Mouse (Mus musculus): Measurements from ENCODE around the gene Hpcal1.

Hpcal1 gene

DNA sequence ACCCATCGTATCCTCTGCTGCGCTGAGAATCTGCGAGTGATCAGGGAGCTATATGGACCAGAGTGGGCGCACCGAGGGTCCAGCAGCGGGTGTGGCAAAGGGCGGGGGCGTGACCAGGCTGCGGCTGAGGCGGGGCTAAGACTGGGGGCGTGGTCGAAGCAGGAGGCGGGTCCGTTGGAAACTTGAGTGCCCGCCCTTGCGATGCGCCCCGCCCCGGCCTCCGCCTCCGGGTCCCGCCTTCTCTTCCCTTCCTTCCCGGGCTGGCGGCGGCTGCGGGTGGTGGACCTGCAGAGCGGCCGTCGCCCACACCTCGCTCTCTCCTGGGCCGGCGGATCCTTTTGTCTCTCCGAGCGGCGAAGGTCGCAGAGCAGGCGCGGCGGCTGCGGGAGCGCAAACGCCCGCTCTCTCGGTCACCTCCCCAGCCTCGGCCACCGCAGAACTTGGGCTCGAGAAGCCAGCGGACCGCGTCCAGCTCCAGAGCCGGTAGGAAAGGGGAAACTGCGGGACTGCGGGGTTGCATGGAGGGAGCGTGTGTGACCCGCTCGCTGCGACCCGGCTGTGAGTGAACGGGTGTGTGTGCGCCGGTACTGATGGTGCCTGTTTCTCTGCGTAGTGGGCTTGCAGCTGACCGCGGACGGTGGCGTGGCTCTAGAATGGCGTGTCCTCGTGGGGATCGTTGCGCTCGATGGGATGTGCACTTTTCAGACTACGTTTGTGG lies at the start of gene Hpcal1:
TSS of gene Hpcal1 (plus strand) at position 293 of the 718 bp plus-strand sequence.
- DNase-seq (ENCODE audit: inconsistent ontology term), result peak; percentile 95

DNA sequence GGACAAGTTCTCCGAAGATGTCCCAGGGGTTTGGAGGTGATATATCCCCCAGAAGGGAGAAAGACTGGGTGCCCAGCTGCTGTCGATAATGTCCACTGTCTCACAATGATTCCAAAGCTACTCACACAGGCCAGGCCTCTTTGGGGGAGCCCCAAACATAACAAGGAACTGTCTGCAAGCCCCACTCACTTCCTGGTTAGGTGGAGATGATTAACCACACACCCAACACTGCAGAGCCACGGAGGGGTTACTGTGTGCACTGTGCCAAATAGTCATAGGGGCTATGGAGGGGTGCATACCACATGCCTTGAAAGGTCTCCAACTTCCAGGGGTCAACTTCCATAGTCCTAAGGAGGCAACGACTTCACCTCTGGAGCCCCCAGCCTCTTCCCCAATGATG lies 49.4 kb upstream of the Hpcal1 start:
- no peak for DNase-seq (ENCODE audit: inconsistent ontology term)

DNA sequence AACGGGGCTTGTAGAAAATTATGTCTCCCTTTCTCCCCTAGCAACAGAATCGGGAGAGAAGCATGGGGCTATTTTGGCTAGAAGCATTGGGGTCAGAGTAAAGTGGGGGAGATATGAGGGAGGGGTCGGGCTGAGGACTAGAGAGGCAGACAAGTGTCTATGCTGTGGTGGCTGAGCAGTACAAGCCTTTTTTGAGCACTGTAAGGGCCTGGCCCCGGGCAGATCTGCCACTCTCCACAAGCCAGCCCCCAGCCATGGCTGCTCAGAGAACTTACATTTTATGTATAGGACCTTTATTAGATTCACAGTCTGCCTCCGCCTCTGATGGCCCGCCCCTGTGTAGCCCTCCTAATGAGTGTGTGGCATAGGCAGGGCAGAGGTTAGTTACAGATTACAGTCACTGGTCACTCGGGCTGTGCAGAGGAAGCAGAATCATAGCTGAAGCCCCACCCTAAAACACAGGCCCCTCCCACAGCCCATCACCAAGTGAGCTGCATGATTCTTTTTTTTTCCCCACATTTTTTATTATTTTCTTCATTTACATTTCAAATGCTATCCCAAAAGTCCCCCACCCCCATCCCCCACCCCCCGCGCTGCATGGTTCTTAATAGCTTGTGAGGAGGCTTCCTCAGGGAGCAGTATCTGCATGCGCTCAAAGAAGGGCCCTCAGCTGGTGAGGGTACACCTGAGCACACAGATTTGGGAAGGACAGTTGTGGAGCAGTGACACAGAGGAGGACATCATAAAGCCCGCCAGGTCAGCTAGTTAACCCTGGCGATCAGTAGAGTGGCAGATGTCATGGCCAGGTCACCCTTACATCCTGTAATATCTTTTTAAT lies 46.1 kb upstream of the Hpcal1 start:
- no peak for DNase-seq (ENCODE audit: inconsistent ontology term)

DNA sequence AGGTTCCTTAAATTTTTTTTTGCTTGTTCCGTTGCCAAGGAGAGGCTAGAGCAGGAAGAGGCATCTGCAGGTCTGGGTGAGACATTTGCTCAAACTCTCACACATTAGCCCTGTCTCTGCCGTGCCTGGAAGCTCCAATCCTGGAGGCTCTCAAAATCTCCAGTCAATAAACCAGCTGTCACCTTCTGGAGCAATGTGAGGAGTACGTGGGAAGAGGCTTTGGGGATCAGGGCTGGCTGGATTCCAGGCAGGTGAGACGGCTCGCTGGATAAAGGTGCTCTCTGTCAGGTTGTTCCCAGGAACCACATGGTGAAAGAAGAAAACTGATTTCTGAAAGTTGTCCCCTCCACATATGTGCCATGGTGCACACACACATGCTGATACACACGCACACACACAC lies 44.2 kb upstream of the Hpcal1 start:
- DNase-seq (ENCODE audit: inconsistent ontology term), result no peak

DNA sequence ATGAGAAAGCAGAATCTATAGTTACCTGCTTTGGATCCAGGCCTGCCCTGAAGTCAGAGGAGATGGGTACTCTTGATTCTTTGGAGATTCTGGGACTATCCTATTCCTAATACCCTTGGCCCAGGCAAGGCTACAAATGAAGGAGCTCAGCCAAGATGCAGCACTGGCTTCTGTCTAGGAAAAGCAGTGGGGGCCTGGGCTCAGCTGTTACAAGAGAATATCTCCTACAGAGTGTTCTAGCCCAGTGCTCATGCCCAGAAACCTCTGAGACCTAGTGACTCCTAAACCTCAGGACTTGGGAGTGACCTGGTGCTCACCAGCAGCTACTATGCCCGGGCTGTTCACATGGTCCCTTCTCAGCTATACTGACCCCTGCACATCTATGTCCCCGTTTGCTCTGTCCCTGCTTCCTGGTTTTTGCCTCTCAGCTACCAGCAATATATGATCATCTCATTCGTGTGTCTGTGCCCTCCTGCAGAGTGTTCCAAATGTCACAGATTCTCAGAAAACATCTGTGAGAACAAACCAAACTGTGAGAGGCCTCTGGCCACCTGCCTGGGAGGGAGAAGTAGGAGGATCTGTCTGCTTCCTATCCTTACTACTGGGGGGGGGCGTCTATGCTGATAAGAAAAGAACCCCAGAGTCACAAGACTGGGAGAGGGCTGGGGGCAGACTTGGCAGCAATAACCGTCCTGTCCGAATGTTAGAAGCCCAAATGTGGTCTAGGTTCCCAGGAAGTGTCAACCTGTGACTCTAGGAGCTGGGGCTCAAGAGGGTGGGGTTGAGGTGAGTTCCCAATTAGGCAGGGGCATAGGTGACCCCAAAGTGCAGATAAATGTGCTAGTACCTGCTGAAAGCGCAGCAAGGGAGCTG lies 39.2 kb upstream of the Hpcal1 start:
- DNase-seq (ENCODE audit: inconsistent ontology term), result no peak

DNA sequence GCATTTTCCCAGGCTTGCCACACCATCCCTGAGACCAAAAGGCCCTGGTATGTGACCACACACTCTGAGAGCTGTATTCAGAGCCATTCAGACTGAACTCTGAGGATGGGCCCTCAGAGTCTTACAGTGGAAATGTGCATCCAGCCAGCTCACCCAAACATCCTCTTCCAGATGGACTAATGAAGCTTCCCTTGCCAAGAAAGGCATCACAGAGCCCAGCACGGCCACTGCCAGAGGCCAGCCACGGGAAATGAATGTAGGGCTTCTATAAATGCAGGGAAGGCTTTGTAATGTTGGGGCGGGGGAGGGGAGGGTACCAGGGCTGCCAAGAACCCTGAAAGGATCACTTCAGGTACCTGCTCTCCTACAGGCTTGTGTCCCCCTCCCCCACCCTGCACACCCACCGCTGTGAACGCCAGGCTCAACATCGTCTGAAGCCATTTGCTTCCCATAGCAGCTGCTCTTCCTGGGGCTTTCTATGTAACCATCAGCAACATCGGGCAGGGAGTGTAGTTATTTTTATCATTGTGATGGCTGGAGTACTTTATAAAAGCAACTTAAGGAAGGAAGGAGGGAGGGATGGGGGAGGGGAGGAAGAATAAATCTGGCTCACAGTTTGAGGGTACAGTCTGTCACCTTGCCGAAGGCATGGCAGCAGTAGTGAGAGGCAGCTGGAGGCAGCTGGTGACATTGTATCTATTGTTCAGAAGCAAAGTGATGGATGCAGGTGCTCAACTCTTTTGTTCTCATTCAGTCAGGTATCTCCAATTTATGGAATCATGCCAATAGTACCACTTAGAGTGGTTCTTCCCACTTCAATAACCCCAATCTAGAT lies 38.2 kb upstream of the Hpcal1 start:
- peak; percentile 94 for DNase-seq (ENCODE audit: inconsistent ontology term)

DNA sequence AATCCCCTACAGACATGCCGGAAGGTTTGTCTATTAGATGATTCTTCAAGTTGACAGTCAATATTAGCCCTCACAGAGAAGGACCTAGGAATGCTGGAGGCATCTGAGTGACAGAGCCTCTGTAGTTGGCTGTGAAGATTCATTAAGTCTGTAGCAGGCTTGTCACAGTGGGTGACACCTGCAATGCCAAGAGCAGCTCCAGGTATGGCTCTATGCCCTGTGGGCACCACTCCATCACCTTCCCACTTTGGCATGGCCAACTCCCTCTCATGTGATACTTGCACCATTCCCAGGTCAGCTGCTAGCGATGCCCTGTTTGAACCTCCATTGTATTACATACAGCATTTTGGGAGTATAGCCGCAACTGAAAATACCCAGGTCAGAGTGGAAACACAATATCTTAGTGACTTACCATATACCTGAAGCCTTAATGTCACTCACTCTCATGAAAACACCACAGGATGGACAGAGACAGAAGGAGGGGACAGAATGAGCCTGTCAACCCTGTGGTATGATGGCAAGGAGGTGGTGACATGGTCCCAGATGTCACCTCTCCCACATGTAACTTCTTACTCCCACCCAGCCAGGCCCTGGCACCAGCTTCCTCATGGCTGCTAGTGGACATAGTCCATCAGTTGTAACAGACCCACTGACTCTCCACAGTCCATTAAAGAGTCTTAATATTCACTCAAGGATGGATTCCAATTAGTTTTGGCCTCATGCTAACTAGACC lies 37.4 kb upstream of the Hpcal1 start:
- no peak for DNase-seq (ENCODE audit: inconsistent ontology term)

DNA sequence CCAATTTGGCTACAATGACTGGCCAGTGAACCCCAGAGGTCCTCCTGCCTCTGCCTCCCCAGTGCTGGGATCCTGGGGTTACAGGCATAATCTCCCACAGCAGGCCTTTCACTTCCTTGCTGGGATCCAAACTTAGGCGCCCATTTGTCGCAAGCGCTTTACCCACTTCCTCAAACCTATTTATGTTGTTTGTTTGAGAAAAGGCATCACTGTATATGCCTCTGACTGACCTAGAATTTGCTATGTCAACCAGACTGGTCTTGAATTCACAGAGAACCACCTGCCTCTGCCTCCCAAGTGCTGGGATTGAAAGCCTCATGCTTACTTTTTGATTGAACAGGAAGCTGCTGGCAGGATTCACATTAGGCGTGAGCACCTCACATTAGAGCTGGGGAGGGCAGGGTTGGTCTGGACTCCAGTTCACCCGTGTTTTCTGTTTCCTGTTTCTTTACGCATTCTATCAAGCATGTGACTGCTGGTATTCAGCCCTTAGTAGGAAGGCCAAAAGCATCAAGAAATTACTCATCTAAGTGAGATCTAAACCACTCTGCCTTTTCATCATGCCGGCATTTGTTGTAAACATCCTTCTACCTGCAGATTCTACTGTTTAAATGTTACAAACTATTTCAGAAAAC lies 33.0 kb upstream of the Hpcal1 start:
- DNase-seq (ENCODE audit: inconsistent ontology term), result no peak

DNA sequence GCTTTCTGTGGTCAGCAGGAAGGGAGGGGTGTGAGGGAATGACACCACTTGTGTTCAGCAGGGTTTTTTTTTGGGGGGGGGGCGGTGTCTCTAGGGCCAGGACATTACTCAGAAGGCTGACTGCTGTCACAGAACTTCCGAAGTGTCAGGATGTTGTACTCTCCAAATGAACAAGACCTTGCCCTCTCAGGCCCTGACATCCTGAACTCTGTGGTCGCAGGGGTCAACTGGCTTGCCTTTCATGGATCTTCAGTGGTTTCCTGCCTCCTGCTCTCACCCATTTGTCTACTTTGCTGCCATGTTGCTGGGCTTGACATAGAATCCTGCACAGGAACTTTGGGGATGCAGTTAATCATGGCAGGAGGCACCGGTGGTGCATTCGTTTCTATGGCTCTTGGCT lies 32.1 kb upstream of the Hpcal1 start:
- no peak for DNase-seq (ENCODE audit: inconsistent ontology term)

DNA sequence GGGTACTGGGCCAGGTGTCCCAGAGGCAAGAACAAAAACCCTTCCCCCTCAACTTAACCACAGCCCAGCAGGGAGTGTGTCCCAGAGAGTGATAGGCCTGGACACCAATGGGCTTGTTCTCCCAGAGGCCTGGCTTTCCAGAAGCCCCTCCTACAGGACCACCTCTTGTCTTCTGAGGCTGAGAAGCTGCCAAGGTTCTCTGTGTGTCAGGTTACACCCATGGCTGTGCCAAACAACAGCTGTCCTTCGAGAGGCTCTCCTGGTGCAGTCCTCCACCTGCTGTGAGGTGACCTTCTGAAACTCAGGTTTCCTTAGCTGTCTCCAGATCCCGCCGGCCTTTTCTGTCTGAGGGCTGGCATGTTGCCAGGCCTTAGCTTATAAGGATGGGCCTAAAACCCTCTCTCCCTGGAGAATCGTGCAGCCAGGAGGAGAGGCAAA lies 29.2 kb upstream of the Hpcal1 start:
- peak; percentile 64 for DNase-seq (ENCODE audit: inconsistent ontology term)

DNA sequence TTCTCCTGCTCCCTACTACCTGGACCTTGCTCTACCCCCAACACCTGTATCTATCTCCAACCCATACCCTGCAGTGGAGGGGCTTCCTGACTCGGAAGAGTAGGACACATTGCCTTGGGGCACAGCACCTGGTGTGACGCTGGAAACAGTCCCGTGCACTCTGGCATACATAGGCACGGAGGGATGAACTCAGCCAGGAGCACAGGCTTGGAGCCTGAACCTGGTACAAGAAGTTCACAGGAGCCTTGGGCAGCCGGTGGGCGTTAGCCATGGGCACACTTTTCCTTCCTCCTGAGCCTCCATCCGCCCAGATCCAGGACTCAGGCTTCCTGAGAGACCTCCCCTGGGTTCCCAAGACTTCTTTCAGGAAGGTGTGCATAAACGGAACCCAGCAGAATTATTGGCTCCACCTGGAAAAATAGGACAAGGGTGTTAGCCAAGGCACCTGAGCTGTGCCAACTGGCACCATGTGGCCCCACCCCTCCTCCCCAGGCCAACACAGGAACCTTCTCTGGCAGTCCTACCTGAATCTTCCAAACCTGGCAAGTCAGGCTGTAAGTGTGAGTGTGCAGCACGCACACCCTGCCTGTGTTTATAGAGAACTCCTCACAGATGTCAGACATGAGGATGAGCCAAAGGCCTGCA lies 26.5 kb upstream of the Hpcal1 start:
- no peak for DNase-seq (ENCODE audit: inconsistent ontology term)

DNA sequence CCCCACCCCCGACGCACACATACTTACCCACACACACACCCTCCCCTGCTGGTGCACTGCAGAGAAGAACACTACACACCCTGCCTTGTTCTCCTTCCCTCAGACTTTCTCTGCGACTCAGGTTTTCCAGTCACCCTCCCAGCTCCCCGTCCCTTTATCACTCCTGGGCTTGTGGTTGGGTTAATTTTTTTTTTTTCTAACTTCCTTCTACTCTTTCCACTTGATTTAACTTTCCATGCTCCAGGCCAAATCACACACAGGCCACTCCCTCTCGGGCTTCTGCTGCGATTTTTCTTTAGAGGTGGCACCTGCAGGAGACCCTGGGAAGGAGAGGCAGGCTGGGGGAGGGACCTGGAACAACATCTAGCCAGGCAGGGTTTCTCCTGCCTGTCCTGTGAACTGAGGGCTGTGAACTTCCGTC lies 24.7 kb upstream of the Hpcal1 start:
- peak; percentile 61 for DNase-seq (ENCODE audit: inconsistent ontology term)

DNA sequence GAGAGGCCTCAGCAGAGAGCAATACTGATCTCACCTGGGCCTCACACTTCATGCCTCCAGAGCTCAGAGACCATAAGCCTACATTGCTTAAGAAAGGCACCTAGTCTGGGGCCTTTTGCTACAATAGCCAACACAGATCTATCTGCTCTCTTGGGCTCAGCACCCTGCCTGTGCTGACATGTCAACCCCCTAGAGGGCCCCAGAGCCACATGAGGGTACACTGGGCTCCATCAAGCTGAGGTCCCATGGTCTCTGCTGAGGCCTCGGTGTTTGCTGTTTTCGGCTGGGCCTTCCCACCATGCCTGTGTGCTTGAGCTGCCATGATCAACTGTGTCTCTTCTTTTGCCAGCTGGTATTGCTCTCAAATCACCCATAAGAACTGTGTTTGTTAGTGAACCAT lies 24.0 kb upstream of the Hpcal1 start:
- DNase-seq (ENCODE audit: inconsistent ontology term), result no peak

DNA sequence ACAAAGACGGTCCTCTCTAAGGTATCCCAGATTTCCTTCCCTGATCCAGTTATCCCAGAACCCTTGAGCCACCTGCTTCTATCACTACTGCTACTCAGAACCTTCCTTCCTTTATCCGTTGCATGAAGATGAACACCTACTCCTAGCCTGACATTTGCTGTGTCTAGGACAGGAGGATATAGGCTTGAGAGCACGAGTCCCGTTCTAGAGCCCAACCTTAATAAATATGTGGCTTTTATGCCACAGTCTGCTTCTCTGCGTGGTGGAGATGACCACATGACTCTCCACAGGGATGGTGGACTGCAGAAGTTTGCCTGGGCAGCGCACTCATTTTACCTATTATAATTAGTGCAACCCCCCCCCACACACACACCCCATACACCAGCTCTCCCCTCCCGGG lies 16.9 kb upstream of the Hpcal1 start:
- no peak for DNase-seq (ENCODE audit: inconsistent ontology term)

DNA sequence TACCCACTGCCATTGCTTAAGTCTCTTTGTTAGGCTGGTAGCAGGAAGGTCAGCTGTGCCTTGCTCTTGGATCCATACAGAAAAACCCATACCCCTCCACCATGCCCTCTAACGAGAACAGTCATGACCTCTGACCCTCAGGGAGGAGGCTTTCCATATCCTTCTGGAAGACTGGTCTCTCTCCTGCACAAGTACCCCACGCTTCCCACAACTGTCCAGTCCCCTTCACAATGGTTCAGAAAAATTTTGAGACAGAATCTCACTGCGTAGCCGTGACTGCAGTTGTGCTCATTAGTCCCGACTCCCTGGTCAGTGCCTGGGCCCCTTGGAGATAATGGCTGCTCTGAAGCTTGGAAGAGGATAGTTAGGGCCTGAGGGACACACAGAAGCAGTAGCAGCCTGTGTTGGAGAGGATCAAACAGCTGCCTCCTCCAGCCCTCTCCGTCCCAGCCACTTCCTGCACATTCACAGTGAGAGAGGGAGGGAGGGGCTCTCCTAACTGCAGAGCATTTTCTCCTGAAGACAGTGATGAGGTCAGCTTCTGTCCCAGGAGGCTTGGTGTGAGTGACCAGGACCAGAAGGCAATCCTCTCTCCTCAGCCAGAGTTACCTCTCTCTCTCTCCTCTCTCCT lies 16.4 kb upstream of the Hpcal1 start:
- no peak for DNase-seq (ENCODE audit: inconsistent ontology term)

DNA sequence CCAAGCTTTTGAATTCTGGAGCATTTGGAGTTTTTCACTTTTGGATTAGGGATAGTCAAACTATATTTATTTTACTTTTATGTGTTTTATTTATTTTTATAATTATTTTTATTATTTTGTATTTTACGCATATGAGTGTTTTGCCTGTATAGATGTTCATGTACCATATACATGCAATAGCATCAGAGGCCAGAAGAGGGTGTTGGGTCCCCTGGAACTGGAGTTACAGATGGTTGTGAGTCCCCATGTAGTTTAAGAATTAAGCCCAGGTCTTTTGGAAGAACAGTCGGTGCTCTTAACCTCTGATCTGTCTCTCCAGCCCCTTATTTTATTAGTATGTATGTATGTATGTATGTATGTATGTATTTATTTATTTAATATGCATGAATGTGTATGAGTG lies 12.9 kb upstream of the Hpcal1 start:
- no peak for DNase-seq (ENCODE audit: inconsistent ontology term)

DNA sequence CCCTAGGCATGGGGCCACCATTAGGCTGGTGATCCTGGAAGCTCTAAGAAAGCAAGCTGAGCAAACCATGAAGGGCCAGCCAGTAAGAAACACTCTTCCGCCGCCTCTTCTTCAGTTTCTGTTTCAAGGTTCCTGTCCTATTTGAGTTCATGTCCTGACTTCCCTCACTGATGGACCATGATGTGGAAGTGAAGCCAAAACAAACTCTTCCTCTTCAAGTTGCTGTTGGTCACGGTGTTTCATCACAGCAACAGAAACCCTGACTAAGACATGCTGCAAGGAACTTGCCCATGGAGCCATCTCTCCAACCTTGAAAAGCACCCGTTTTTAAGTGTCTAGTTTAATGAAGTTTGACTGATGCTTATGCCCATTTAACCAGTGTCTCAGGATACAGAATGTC lies 11.1 kb upstream of the Hpcal1 start:
- no peak for DNase-seq (ENCODE audit: inconsistent ontology term)

DNA sequence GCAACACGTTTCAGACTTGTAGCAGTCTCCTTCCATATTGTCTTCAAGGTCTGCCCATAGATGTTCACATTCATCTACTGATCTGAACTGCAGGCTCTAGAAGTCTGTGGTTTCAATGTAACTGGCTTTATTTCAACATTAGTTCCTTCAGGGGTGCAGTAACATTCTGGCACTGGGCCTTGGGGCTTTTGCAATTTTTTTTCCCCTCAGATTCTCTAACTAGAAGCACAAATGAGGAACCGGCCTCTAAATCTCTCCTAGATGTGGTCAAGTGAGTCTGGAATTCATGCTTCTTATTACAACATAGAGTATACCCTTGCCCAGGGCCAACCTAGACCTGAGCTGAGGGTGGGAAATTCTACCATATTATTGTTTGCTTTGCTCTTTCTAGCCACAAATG lies 8.5 kb upstream of the Hpcal1 start:
- no peak for DNase-seq (ENCODE audit: inconsistent ontology term)

DNA sequence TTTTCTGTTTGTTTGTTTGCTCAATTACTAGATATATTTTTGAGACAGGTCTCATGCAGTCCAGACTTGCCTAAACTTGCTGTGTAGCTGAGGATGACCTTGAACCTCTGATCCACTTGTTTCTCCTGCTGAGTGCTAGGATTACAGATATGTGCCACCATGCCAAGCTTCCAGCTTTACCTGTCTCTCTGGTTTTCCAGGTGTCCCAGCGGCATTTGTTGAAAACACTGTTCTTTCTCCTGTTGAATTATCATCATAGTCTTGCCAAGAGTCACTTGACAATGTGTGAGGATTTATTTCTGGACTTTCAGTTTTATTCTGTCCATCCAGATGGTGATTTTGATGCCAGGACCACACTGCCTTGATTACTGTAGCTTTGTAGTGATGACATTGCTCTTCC lies 6.3 kb upstream of the Hpcal1 start:
- no peak for DNase-seq (ENCODE audit: inconsistent ontology term)

All from Muller cell, postnatal 12 days (primary cell).